Mouse (Mus musculus) bone marrow, adult 2 months (tissue): ENCODE measurements around the gene Rgs17.

Experiments used
- CTCF ChIP-seq: fragments of 200-500 bp; IDR thresholded peaks from 2 replicates; pipeline ENCODE4 v1.5.1; 2011; ENCODE audit warnings: low read length, control low read depth; ENCODE audit not compliant: control insufficient read depth, insufficient read depth
- POLR2A ChIP-seq: fragments of 200-500 bp; IDR thresholded peaks from 2 replicates; pipeline ENCODE4 v1.6.1; 2011; ENCODE audit warnings: low read depth, mild to moderate bottlenecking, control low read depth, low read length, borderline replicate concordance; ENCODE audit not compliant: control insufficient read depth

- no peak for TF ChIP-seq CTCF
- TF ChIP-seq POLR2A: no peak
Observed at GRCm38 (mm10) chr10:5967655-5968054, 45.5 kb upstream of the Rgs17 start.
